Mouse (Mus musculus) colon, adult 2 months (tissue): Measurements from ENCODE around the gene Gm45140. TPM values are rescaled to one million over a fixed set of nuclear protein-coding genes. Genes with fewer than 3 reads are reported as not detected.

Experiments
- polyA plus RNA-seq: library from polyadenylated mRNA; depleted of rRNA; stranded (reverse); fragments of >200 nt; gene quantifications from 2 replicates; pipeline ENCODE4 v1.2.3, GENCODE M21; 2012; rRNA removed

The Gm45140 gene
- polyA plus RNA-seq, result 0.24 and 0.34 TPM in 2 replicates

DNA sequence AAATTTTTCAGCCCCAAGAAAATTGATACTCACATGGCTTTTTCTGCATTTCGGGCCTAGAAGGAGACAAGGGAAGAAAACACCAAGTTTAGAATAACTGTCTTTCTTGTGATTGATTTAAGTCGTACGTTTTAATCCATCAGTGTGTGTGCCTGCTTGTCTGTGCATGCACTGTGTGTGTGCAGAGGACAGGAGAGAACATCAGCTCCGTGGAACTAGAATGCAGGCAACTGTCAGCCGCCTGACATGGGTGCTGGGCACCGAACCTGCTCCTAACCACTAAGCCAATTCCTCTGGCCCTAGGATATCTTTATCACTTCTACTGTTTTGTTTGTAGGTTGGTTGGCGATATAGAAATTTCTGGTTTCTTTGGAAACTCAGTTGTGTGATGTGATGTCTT is at the start of gene Gm45140:
Gene Gm45140 (minus strand): TSS at position 101 of the 400 bp plus-strand sequence.

DNA sequence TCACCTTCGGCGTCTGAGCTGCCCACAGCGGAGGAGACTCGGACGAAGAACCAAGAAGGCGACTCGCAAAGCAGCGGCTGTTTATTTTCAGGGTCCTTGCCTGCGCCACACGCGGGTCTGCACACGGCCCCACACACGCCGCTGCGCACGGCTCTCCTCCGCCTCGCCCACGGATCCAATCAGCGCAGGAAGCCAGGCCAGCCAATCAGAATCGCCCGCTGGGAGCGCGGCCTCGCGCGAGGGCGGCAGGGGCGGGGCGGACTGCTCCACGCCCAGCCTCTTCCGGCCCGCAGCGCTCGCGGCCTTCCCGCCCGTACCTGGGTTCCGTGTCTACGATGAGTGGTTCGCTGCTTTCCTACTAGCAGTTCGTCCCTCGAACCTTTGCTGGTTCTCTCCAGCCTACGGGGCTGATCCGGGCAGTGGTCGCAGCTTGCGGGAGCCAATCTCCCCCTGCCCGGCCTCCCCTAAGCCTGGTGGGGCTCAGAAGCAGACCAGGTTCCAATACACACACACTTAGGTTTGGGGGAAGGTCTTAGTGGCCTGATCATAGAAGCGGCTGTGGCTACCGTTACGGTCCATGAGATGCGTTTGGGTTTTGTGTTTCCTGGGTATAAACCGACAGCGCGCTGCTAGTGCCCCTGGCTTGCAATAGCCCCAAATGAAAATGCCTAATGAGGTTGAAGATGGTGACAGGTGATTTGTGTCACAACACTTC is 15.5 kb upstream of the Gm45140 start, which contains the start of gene Cnbp:
Gene Cnbp (minus strand): TSS at position 207 of the 715 bp plus-strand sequence.

DNA sequence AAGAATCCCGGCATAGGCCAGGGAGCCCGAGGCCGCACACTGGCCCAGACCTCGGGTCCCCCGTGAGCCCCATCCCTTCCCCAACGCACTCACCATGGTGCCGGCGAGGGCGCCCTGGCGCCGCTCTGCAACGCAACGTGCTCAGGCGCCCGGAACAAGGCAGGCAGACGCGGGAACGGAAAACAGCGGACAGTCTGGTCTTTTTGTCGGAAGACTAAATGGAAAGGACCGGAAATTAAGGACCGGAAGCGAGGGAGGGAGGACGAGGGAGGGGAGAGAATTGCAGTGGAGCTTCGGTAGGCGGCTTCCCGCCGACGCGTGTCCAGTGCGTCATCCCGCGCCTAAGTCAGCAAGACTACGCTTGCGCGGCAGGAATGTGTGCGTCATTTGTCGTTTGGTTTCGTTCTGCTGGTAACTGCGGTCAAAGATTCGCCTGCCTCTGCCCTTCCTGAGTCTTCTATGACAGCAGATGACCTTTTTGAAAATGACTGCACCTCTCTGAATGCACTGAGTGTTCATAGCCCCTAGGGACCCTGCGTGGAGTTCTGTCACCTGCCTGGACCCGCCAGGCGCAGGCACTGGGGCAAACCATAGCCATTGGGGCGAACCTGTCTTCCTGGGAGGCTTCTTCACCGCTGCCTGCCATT is 3.1 kb upstream of the Gm45140 start, which contains the start of gene Isy1:
Gene Isy1 (minus strand): TSS at position 248 of the 647 bp plus-strand sequence.

DNA sequence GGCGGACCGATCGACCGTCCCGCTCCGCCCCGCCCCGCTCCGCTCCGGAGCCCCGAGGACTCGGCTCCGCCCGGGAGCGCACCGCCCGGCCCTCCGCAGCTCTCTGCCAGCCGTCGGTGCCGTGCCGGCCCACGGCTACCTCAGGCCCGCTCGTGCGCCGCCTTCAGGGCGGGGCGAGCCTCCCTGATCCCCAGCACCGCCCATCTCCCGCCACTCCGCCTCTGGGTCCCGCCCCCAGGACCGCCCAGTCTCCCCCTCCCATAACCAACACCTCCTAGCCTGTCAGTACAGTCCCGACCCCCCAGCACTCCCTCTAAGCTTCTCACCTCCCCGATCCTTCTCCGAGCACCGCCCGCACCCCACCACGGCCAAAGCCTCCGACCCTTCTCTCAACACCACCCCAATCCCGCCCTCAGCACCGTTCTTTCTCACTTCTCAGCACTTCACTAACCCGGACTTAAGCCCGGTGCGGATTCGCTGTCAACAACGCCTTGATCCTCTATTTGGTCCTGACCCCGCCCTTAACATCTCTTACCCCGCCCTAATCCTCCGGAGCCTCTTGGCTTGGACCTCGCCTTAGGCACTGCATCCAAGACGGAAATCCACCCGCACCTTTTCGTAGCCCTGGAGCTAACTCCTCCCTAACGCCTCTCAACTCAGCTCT is 23.8 kb downstream of the Gm45140 start, which contains the start of gene Rab43:
Gene Rab43 (minus strand): TSS at position 490 of the 664 bp plus-strand sequence.

DNA sequence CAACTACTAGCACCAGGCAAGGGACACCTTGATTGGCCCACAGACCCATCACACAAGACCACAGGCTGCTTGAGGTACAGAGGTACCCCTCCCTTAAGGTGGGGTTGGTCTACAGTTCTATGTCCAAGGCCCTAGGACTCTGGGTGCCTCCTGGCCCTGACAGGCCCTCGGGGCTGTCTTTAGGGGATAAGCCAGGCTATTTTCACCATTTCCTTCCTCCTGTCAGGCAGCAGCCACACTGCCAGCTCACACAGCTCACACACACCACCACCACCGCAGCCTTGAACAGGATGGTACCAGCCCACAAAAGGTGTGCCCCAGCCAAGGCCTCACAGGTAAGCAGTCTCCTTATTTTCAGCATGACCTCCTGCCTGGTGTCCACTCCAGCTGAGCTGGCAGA is 57.8 kb downstream of the Gm45140 start, which contains the start of gene Gp9:
Gene Gp9 (plus strand): TSS at position 231 of the 400 bp plus-strand sequence.

Other genes with a start within 250 kb of the Gm45140 start
- gene Prokr1, start 245.1 kb downstream of the Gm45140 start, polyA plus RNA-seq, result 0.76 and 0.90 TPM in 2 replicates
- gene Aplf, start 163.6 kb downstream of the Gm45140 start, polyA plus RNA-seq, result 2.9 and 3.7 TPM in 2 replicates
- 6.4 and 9.8 TPM in 2 replicates for gene Efcc1, start 104.9 kb downstream of the Gm45140 start, polyA plus RNA-seq
- gene Gp9, start 57.7 kb downstream of the Gm45140 start, polyA plus RNA-seq, result 0.14 and 0.17 TPM in 2 replicates
- 70.7 and 76.5 TPM in 2 replicates for gene Rab43, start 23.6 kb downstream of the Gm45140 start, polyA plus RNA-seq
- 14.8 and 18.7 TPM in 2 replicates for gene Isy1, start 3.0 kb upstream of the Gm45140 start, polyA plus RNA-seq
- 106 and 110 TPM in 2 replicates for gene Cnbp, start 15.3 kb upstream of the Gm45140 start, polyA plus RNA-seq
- gene Copg1, start 52.0 kb upstream of the Gm45140 start, polyA plus RNA-seq, result 39.7 and 51.5 TPM in 2 replicates
- gene Hmces, start 78.1 kb upstream of the Gm45140 start, polyA plus RNA-seq, result 18.1 and 20.1 TPM in 2 replicates
- 6.9 and 8.9 TPM in 2 replicates for gene H1fx, start 145.8 kb upstream of the Gm45140 start, polyA plus RNA-seq
- 101 and 119 TPM in 2 replicates for gene Rab7, start 209.5 kb upstream of the Gm45140 start, polyA plus RNA-seq
- 183 and 194 TPM in 2 replicates for gene Rpn1, start 248.7 kb upstream of the Gm45140 start, polyA plus RNA-seq